Mouse (Mus musculus): ENCODE measurements around the gene Stn1.

Gene Stn1

DNA sequence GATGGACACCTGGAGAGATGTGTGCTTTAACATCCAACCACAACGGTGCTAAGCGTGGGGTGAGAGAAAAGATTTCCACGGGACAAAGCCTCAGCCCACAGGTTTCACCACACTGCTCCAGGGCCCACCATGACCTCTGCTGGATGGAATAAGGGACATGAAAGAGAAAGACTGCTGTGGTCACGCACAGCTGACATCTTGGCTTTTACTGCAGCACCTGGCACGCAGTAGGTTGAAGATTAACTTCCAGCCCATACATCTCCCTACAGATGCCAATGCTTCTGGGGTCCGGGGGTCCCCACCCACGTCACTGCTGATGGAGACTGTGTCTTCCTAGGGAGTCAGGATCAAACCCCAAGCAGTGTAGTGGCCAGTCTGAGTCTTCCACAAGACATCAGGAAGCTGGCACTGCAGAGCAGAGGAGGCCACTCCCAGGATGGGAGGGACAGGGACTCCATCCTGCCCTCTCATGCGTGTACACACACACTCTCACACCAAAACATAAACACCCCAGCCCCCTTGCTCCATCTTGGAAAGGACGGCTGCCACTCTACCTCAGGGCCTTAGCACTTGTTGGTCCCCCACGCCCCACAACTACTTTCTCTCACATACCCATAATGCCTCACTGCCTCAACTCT, 85.7 kb downstream of the Stn1 start:
- peak; percentile 65 for DNase-seq (ENCODE audit: low read depth)

Data from naive thymus-derived CD4-positive, alpha-beta T cell, adult 2 months (primary cell).